Mouse (Mus musculus): ENCODE data around the gene Ism2. TPM values are rescaled to one million over a fixed set of nuclear protein-coding genes. Genes with fewer than 3 reads are reported as not detected.
A peak's percentile ranks its signal among the peaks of the same experiment; 100 is the strongest.
"Not testable (repeated sequence)": the region's sequence is repeated elsewhere in the genome, so short reads cannot be mapped to it uniquely, and the experiment has no call there.

Ism2 gene
- polyA plus RNA-seq, 1 experiment = 0.21 TPM

- H3K4me1 ChIP-seq (ENCODE audit: control insufficient read depth, insufficient read depth, low read length) = peaks cover 2% of the 10 kb centered on the region; the same call in 1 of the 2 replicates
- no peak overlapping the region for H3K4me3 ChIP-seq (ENCODE audit: insufficient read depth, low read length)
- no peak for TF ChIP-seq POLR2A (IDR thresholded peaks at IDR 0.05; ENCODE audit: low read depth, low read length)
- no peak for TF ChIP-seq CTCF (IDR thresholded peaks at IDR 0.05; ENCODE audit: borderline replicate concordance, insufficient read depth, low read length)
- H3K27ac ChIP-seq (ENCODE audit: insufficient read depth, low read length) = no peak overlapping the region
Observed at GRCm38 (mm10) chr12:87278118-87278730, 21.3 kb downstream of the Ism2 start.

- H3K4me3 ChIP-seq (ENCODE audit: insufficient read depth, low read length); H3K4me1 ChIP-seq (ENCODE audit: control insufficient read depth, insufficient read depth, low read length); H3K27ac ChIP-seq (ENCODE audit: insufficient read depth, low read length): not testable (repeated sequence)
Observed at GRCm38 (mm10) chr12:87277251-87277650, 22.3 kb downstream of the Ism2 start.

- H3K4me3 ChIP-seq (ENCODE audit: insufficient read depth, low read length) = no peak overlapping the region
- no peak for TF ChIP-seq CTCF (IDR thresholded peaks at IDR 0.05; ENCODE audit: borderline replicate concordance, insufficient read depth, low read length)
- TF ChIP-seq POLR2A (IDR thresholded peaks at IDR 0.05; ENCODE audit: low read depth, low read length) = no peak
- no peak overlapping the region for H3K27ac ChIP-seq (ENCODE audit: insufficient read depth, low read length)
- peaks cover 2% of the 10 kb centered on the region; the same call in 1 of the 2 replicates for H3K4me1 ChIP-seq (ENCODE audit: control insufficient read depth, insufficient read depth, low read length)
Observed at GRCm38 (mm10) chr12:87274853-87275831, 24.4 kb downstream of the Ism2 start.

GRCm38 (mm10) chr12:87267682-87268081 is 31.8 kb downstream of the Ism2 start:
- Histone ChIP-seq H3K4me3 (ENCODE audit: insufficient read depth, low read length) (peak overlapping the region; percentile 70), H3K4me1 (ENCODE audit: control insufficient read depth, insufficient read depth, low read length) (peaks cover 5% of the 10 kb centered on the region; the same call in 1 of the 2 replicates), H3K27ac (ENCODE audit: insufficient read depth, low read length) (no peak overlapping the region)
- no peak for TF ChIP-seq POLR2A (IDR thresholded peaks at IDR 0.05; ENCODE audit: low read depth, low read length)
- no peak for TF ChIP-seq CTCF (IDR thresholded peaks at IDR 0.05; ENCODE audit: borderline replicate concordance, insufficient read depth, low read length)

GRCm38 (mm10) chr12:87266827-87267603 is 32.5 kb downstream of the Ism2 start:
- TF ChIP-seq CTCF (IDR thresholded peaks at IDR 0.05; ENCODE audit: borderline replicate concordance, insufficient read depth, low read length) (no peak), POLR2A (IDR thresholded peaks at IDR 0.05; ENCODE audit: low read depth, low read length) (no peak)
- Histone ChIP-seq H3K27ac (ENCODE audit: insufficient read depth, low read length) (peak overlapping the region; percentile 34), H3K4me1 (ENCODE audit: control insufficient read depth, insufficient read depth, low read length) (peaks cover 5% of the 10 kb centered on the region; the same call in 1 of the 2 replicates), H3K4me3 (ENCODE audit: insufficient read depth, low read length) (peak overlapping the region; percentile 70)

- peaks cover 5% of the 10 kb centered on the region; the same call in 1 of the 2 replicates for H3K4me1 ChIP-seq (ENCODE audit: control insufficient read depth, insufficient read depth, low read length)
- peak within 1 kb of the TSS; percentile 86 for H3K27ac ChIP-seq (ENCODE audit: insufficient read depth, low read length)
- TF ChIP-seq CTCF (IDR thresholded peaks at IDR 0.05; ENCODE audit: borderline replicate concordance, insufficient read depth, low read length) (no peak), POLR2A (IDR thresholded peaks at IDR 0.05; ENCODE audit: low read depth, low read length) (peak; percentile 97)
- H3K4me3 ChIP-seq (ENCODE audit: insufficient read depth, low read length) = peak within 1 kb of the TSS; percentile 77
Observed at GRCm38 (mm10) chr12:87266108-87266826, 33.2 kb downstream of the Ism2 start, which contains the start of the genes Vipas39 and Ahsa1. Gene Vipas39 (minus strand): TSS chr12:87266256. Gene Ahsa1 (plus strand): TSS chr12:87266479.

- no peak overlapping the region for H3K27ac ChIP-seq (ENCODE audit: insufficient read depth, low read length)
- H3K4me3 ChIP-seq (ENCODE audit: insufficient read depth, low read length) = peak overlapping the region; percentile 77
- peaks cover 5% of the 10 kb centered on the region; the same call in 1 of the 2 replicates for H3K4me1 ChIP-seq (ENCODE audit: control insufficient read depth, insufficient read depth, low read length)
- TF ChIP-seq CTCF (IDR thresholded peaks at IDR 0.05; ENCODE audit: borderline replicate concordance, insufficient read depth, low read length) = no peak
- no peak for TF ChIP-seq POLR2A (IDR thresholded peaks at IDR 0.05; ENCODE audit: low read depth, low read length)
Observed at GRCm38 (mm10) chr12:87265444-87265843, 34.1 kb downstream of the Ism2 start.

GRCm38 (mm10) chr12:87260562-87260961 is 38.9 kb downstream of the Ism2 start:
- Histone ChIP-seq H3K27ac (ENCODE audit: insufficient read depth, low read length) (no peak overlapping the region), H3K4me1 (ENCODE audit: control insufficient read depth, insufficient read depth, low read length) (no peaks in the 10 kb centered on the region), H3K4me3 (ENCODE audit: insufficient read depth, low read length) (no peak overlapping the region)
- TF ChIP-seq CTCF (IDR thresholded peaks at IDR 0.05; ENCODE audit: borderline replicate concordance, insufficient read depth, low read length) (no peak), POLR2A (IDR thresholded peaks at IDR 0.05; ENCODE audit: low read depth, low read length) (no peak)

- Histone ChIP-seq H3K4me3 (ENCODE audit: insufficient read depth, low read length) (no peak overlapping the region), H3K27ac (ENCODE audit: insufficient read depth, low read length) (no peak overlapping the region), H3K4me1 (ENCODE audit: control insufficient read depth, insufficient read depth, low read length) (no peaks in the 10 kb centered on the region)
- TF ChIP-seq POLR2A (IDR thresholded peaks at IDR 0.05; ENCODE audit: low read depth, low read length) (no peak), CTCF (IDR thresholded peaks at IDR 0.05; ENCODE audit: borderline replicate concordance, insufficient read depth, low read length) (no peak)
Observed at GRCm38 (mm10) chr12:87256629-87257028, 42.9 kb downstream of the Ism2 start.
